Mouse (Mus musculus): Measurements from ENCODE around the gene Txn2. TPM values are rescaled to one million over a fixed set of nuclear protein-coding genes. Genes with fewer than 3 reads are reported as not detected.
A peak's percentile ranks its signal among the peaks of the same experiment; 100 is the strongest.
"Not testable (repeated sequence)": the region's sequence is repeated elsewhere in the genome, so short reads cannot be mapped to it uniquely, and the experiment has no call there.

Gene Txn2
- total RNA-seq, 2 experiments from 2014 or later = 80.6 to 335 TPM

GRCm38 (mm10) chr15:77883697-77884010 is 45.2 kb downstream of the Txn2 start:
- no peak for ATAC-seq (replicated peaks; ENCODE audit: low FRiP score, low TSS enrichment, poor library complexity, severe bottlenecking)

GRCm38 (mm10) chr15:77882797-77883696 is 45.8 kb downstream of the Txn2 start:
- no peak for ATAC-seq (replicated peaks; ENCODE audit: low FRiP score, low TSS enrichment, poor library complexity, severe bottlenecking)

- 0 out of 2 replicates have a peak, but pooled peaks have one; percentile 16 for ATAC-seq (replicated peaks; ENCODE audit: low FRiP score, low TSS enrichment, poor library complexity, severe bottlenecking)
Observed at GRCm38 (mm10) chr15:77882297-77882696, 46.5 kb downstream of the Txn2 start.

- ATAC-seq (replicated peaks; ENCODE audit: low FRiP score, low TSS enrichment, poor library complexity, severe bottlenecking) = peak; percentile 66
Observed at GRCm38 (mm10) chr15:77881698-77882097, 47.1 kb downstream of the Txn2 start.

GRCm38 (mm10) chr15:77880738-77881137 is 48.1 kb downstream of the Txn2 start:
- ATAC-seq (replicated peaks; ENCODE audit: low FRiP score, low TSS enrichment, poor library complexity, severe bottlenecking) = no peak

GRCm38 (mm10) chr15:77879756-77880155 is 49.0 kb downstream of the Txn2 start:
- peak; percentile 76 for ATAC-seq (replicated peaks; ENCODE audit: low FRiP score, low TSS enrichment, poor library complexity, severe bottlenecking)

GRCm38 (mm10) chr15:77877209-77877608 is 51.6 kb downstream of the Txn2 start:
- no peak for ATAC-seq (replicated peaks; ENCODE audit: low FRiP score, low TSS enrichment, poor library complexity, severe bottlenecking)

- no peak for ATAC-seq (replicated peaks; ENCODE audit: low FRiP score, low TSS enrichment, poor library complexity, severe bottlenecking)
Observed at GRCm38 (mm10) chr15:77876716-77877115, 52.1 kb downstream of the Txn2 start.

- ATAC-seq (replicated peaks; ENCODE audit: low FRiP score, low TSS enrichment, poor library complexity, severe bottlenecking) = no peak
Observed at GRCm38 (mm10) chr15:77875953-77876352, 52.9 kb downstream of the Txn2 start.

GRCm38 (mm10) chr15:77874807-77875206 is 54.0 kb downstream of the Txn2 start:
- ATAC-seq (replicated peaks; ENCODE audit: low FRiP score, low TSS enrichment, poor library complexity, severe bottlenecking) = no peak

GRCm38 (mm10) chr15:77874310-77874709 is 54.5 kb downstream of the Txn2 start:
- no peak for ATAC-seq (replicated peaks; ENCODE audit: low FRiP score, low TSS enrichment, poor library complexity, severe bottlenecking)

GRCm38 (mm10) chr15:77873564-77873963 is 55.2 kb downstream of the Txn2 start:
- ATAC-seq (replicated peaks; ENCODE audit: low FRiP score, low TSS enrichment, poor library complexity, severe bottlenecking) = no peak

GRCm38 (mm10) chr15:77872996-77873395 is 55.8 kb downstream of the Txn2 start:
- no peak for ATAC-seq (replicated peaks; ENCODE audit: low FRiP score, low TSS enrichment, poor library complexity, severe bottlenecking)

- no peak for ATAC-seq (replicated peaks; ENCODE audit: low FRiP score, low TSS enrichment, poor library complexity, severe bottlenecking)
Observed at GRCm38 (mm10) chr15:77868340-77868739, 60.5 kb downstream of the Txn2 start.

- not testable (repeated sequence) for ATAC-seq (replicated peaks; ENCODE audit: low FRiP score, low TSS enrichment, poor library complexity, severe bottlenecking)
Observed at GRCm38 (mm10) chr15:77867231-77867968, 61.4 kb downstream of the Txn2 start.

GRCm38 (mm10) chr15:77866583-77867220 is 62.1 kb downstream of the Txn2 start:
- ATAC-seq (replicated peaks; ENCODE audit: low FRiP score, low TSS enrichment, poor library complexity, severe bottlenecking) = no peak
